Mouse (Mus musculus) embryonic facial prominence, embryonic 11.5 days (tissue): ENCODE measurements at regions not wholly inside any gene's neighbourhood (a gene's known extent, or its start where the extent isn't known, plus 50 kb on each side); places are given as distances from the start of the nearest gene placed in this dataset.

Experiments used
- ATAC-seq: fragments of 200-750 bp; cut with Nextera tagmentation; replicated peaks from 2 replicates; pipeline ENCODE4 v1.8.0; 2017; ENCODE audit warnings: low read depth; ENCODE audit not compliant: insufficient number of reproducible peaks, low FRiP score, low TSS enrichment
- DNase-seq: peaks from one replicate; pipeline ENCODE4 v3.0.0-alpha.2; 2015; ENCODE audit warnings: low spot score
- H3K27ac ChIP-seq: fragments of 300-500 bp; sonication (generic); replicated peaks from 2 replicates; pipeline ENCODE4 v1.5.1; 2014; ENCODE audit warnings: mild to moderate bottlenecking, low read depth, low read length, control low read depth
- H3K27me3 ChIP-seq: fragments of 300-500 bp; sonication (generic); 2 replicates; pipeline ENCODE4 v1.6.1; 2014; ENCODE audit warnings: mild to moderate bottlenecking, low read length, moderate library complexity, mixed read lengths; ENCODE audit not compliant: control insufficient read depth, insufficient read depth
- H3K36me3 ChIP-seq: fragments of 300-500 bp; sonication (generic); replicated peaks from 2 replicates; pipeline ENCODE4 v1.6.1; 2014; ENCODE audit warnings: low read depth, mild to moderate bottlenecking, low read length, moderate library complexity, mixed read lengths; ENCODE audit not compliant: control insufficient read depth, insufficient read depth
- H3K4me1 ChIP-seq: fragments of 300-500 bp; sonication (generic); 2 replicates; pipeline ENCODE4 v1.6.1; 2014; ENCODE audit warnings: low read length, mixed read lengths; ENCODE audit not compliant: control insufficient read depth, insufficient read depth
- H3K4me2 ChIP-seq: fragments of 300-500 bp; sonication (generic); 2 replicates; pipeline ENCODE4 v1.6.1; 2014; ENCODE audit warnings: low read depth, mild to moderate bottlenecking, control low read depth, low read length, moderate library complexity
- H3K4me3 ChIP-seq: fragments of 300-500 bp; sonication (generic); 2 replicates; pipeline ENCODE4 v1.5.1; 2014; ENCODE audit warnings: low read depth, low read length, control low read depth
- H3K9ac ChIP-seq: fragments of 300-500 bp; sonication (generic); replicated peaks from 2 replicates; pipeline ENCODE4 v1.6.1; 2014; ENCODE audit warnings: mild to moderate bottlenecking, control low read depth, low read length
- H3K9me3 ChIP-seq: fragments of 300-500 bp; sonication (generic); replicated peaks from 2 replicates; pipeline ENCODE4 v1.6.1; 2016; ENCODE audit warnings: mild to moderate bottlenecking, low read length, inconsistent platforms, mixed read lengths; ENCODE audit not compliant: control insufficient read depth
- WGBS: fragments of 180-500 bp; shearing (Covaris S2); extraction: QIAGEN DNeasy Blood & Tissue Kit; methylation state at CpG from one replicate; pipeline ENCODE4 v1.1.7; 2014; 5-methylcytosine and 5-hydroxymethylcytosine counted together

- Histone ChIP-seq H3K4me3 (no peak overlapping the region), H3K4me2 (no peak overlapping the region), H3K27me3 (no peaks in the 10 kb centered on the region), H3K9ac (no peak overlapping the region), H3K36me3 (no peaks in the 10 kb centered on the region), H3K9me3 (no peaks in the 10 kb centered on the region), H3K4me1 (no peaks in the 10 kb centered on the region), H3K27ac (no peak overlapping the region)
- DNase-seq (no peak), ATAC-seq (no peak)
- 72% methylated on average over 2 of the region's 2 CpGs for WGBS
Observed at GRCm38 (mm10) chr3:6683679-6684078, 63.4 kb upstream of the 1700008P02Rik start.

- no peaks in the 10 kb centered on the region for H3K4me1 ChIP-seq
- ATAC-seq (no peak), DNase-seq (no peak)
- no peaks in the 10 kb centered on the region for H3K27me3 ChIP-seq
- H3K36me3 ChIP-seq = no peaks in the 10 kb centered on the region
- H3K4me3 ChIP-seq = no peak overlapping the region
- H3K9me3 ChIP-seq = no peaks in the 10 kb centered on the region
- H3K9ac ChIP-seq = no peak overlapping the region
- no peak overlapping the region for H3K4me2 ChIP-seq
- no peak overlapping the region for H3K27ac ChIP-seq
- WGBS = 80% methylated on average over 2 of the region's 2 CpGs
Observed at GRCm38 (mm10) chr3:6681411-6681810, 61.2 kb upstream of the 1700008P02Rik start.

GRCm38 (mm10) chr3:6676382-6676781, 56.1 kb upstream of the 1700008P02Rik start:
- ATAC-seq (no peak), DNase-seq (no peak)
- no peaks in the 10 kb centered on the region for H3K27me3 ChIP-seq
- H3K9ac ChIP-seq = no peak overlapping the region
- H3K4me3 ChIP-seq = no peak overlapping the region
- H3K4me2 ChIP-seq = no peak overlapping the region
- H3K9me3 ChIP-seq = no peaks in the 10 kb centered on the region
- no peaks in the 10 kb centered on the region for H3K36me3 ChIP-seq
- H3K4me1 ChIP-seq = no peaks in the 10 kb centered on the region
- no peak overlapping the region for H3K27ac ChIP-seq
- 88% methylated on average over 4 of the region's 4 CpGs for WGBS

- H3K4me3 ChIP-seq = no peak overlapping the region
- H3K9me3 ChIP-seq = no peaks in the 10 kb centered on the region
- 59% methylated on average over 3 of the region's 3 CpGs for WGBS
- H3K4me2 ChIP-seq = no peak overlapping the region
- H3K36me3 ChIP-seq = no peaks in the 10 kb centered on the region
- H3K4me1 ChIP-seq = no peaks in the 10 kb centered on the region
- no peak overlapping the region for H3K9ac ChIP-seq
- no peak overlapping the region for H3K27ac ChIP-seq
- DNase-seq (peak; percentile 14), ATAC-seq (no peak)
- H3K27me3 ChIP-seq = no peaks in the 10 kb centered on the region
Observed at GRCm38 (mm10) chr3:6675354-6675753, 55.1 kb upstream of the 1700008P02Rik start.
